Comparison of ENCODE assay signal across 9 mouse cellular contexts in genomic region chr5:90689426-90690128, GRCm38 (mm10). TPM values are rescaled to one million over a fixed set of nuclear protein-coding genes. Genes with fewer than 3 reads are reported as not detected.
DNase-seq lines count a peak whose midpoint lies in the region; ATAC-seq and TF ChIP-seq lines count a peak whose summit lies in the region.
"Had no signal": no experiment of that assay in that cellular context is flagged by ENCODE, and none has a peak within 500 bp of the region (broad histone marks: within the 10 kb centered on the region; RNA-seq: fewer than 3 reads in every experiment).

No protein-coding gene starts in this region.

- no peaks in the 10 kb centered on the region for H3K36me3 ChIP-seq in heart, adult 2 months (ENCODE audit: control insufficient read depth, insufficient read depth, low read length)
- H3K36me3 ChIP-seq in lung, embryonic 14.5 days (ENCODE audit: insufficient read depth): no peaks in the 10 kb centered on the region

- no peak overlapping the region for H3K4me3 ChIP-seq in heart, adult 2 months
- no peak overlapping the region for H3K4me3 ChIP-seq in lung, embryonic 14.5 days (ENCODE audit: low read depth, low read length)

- ATAC-seq in lung, embryonic 14.5 days (ENCODE audit: insufficient read depth): peak; percentile 17; the same call in 1 of the 2 replicates

- no peaks in the 10 kb centered on the region for H3K9me3 ChIP-seq in lung, embryonic 14.5 days (ENCODE audit: low read depth, low read length)

- H3K27ac ChIP-seq in heart, adult 2 months: no peak overlapping the region
- H3K27ac ChIP-seq in lung, embryonic 14.5 days (ENCODE audit: low read depth): no peak overlapping the region

- TF ChIP-seq EP300 in heart, adult 2 months (IDR thresholded peaks at IDR 0.05; ENCODE audit: insufficient read depth, low read depth, low read length): no peak

- TF ChIP-seq CTCF in heart, adult 2 months (IDR thresholded peaks at IDR 0.05): no peak
- no peak for TF ChIP-seq CTCF in lung, embryonic 14.5 days (IDR thresholded peaks at IDR 0.05; ENCODE audit: low read depth)

- DNase-seq in heart, adult 2 months: peak; percentile 22 to 23
- DNase-seq in heart, postnatal 4 days: no peak
- DNase-seq in gonadal fat pad, adult 2 months (ENCODE audit: low read depth): peak; percentile 36
- peak; percentile 44 for DNase-seq in lung, embryonic 14.5 days
- DNase-seq in skeletal muscle tissue, adult 2 months (ENCODE audit: low read depth, low spot score): peak; percentile 16
- DNase-seq in cerebellum, adult 11-12 months: no peak
- no peak for DNase-seq in left cerebral cortex, postnatal 10 days (ENCODE audit: extremely low spot score in 1 of 2, low spot score in 2 of 2)
- DNase-seq in left cerebral cortex, adult 11 months (ENCODE audit: low spot score): no peak
- DNase-seq: kidney, adult 18-20 months had no signal

- no peaks in the 10 kb centered on the region for H3K79me2 ChIP-seq in heart, adult 2 months (replicated peaks; ENCODE audit: control insufficient read depth, insufficient read depth, low read length)

- no peaks in the 10 kb centered on the region for H3K27me3 ChIP-seq in heart, adult 2 months (ENCODE audit: control insufficient read depth, insufficient read depth, low read length)
- no peaks in the 10 kb centered on the region for H3K27me3 ChIP-seq in lung, embryonic 14.5 days (ENCODE audit: insufficient read depth, low read length)

- TF ChIP-seq POLR2A in heart, adult 2 months (IDR thresholded peaks at IDR 0.05; ENCODE audit: insufficient read depth, low read depth, low read length): no peak

- H3K4me2 ChIP-seq in lung, embryonic 14.5 days: no peak overlapping the region

- 55% methylated on average over 8 of the region's 8 CpGs for WGBS in heart, adult 2 months
- WGBS in lung, embryonic 14.5 days: 66% methylated on average over 8 of the region's 8 CpGs

- no peak overlapping the region for H3K9ac ChIP-seq in heart, adult 2 months (ENCODE audit: low read depth, low read length)
- no peak overlapping the region for H3K9ac ChIP-seq in lung, embryonic 14.5 days

- H3K4me1 ChIP-seq in heart, adult 2 months (ENCODE audit: control insufficient read depth, insufficient read depth, low read length): peaks cover 2% of the 10 kb centered on the region
- 0 out of 2 replicates have a peak, but pooled peaks cover 4% of the 10 kb centered on the region for H3K4me1 ChIP-seq in lung, embryonic 14.5 days (ENCODE audit: insufficient read depth)

- intact Hi-C loops in heart, adult 2 months (cut with DNase I): no loop called here
- intact Hi-C loops in left cerebral cortex, postnatal 10 days (cut with DNase I): no loop called here

RNA-seq across cellular contexts. Expression of gene Rassf6, which starts 49.1 kb away (rescaled TPM):
- total RNA-seq in heart, adult 2 months (2021): not detected
- 0.27 TPM in 1 of 2 replicates, not detected in the other for polyA plus RNA-seq in heart, adult 2 months (2012; rRNA removed)
- total RNA-seq in heart, postnatal 4 days (2021): under 1 TPM; 0.17 to 0.23 TPM
- polyA plus RNA-seq in gonadal fat pad, adult 2 months (2012; rRNA removed): 1.5 and 1.7 TPM in 2 replicates
- polyA plus RNA-seq in lung, embryonic 14.5 days (2014; fragmentation: Nextera tagmentation; extraction: Ambion mirVana): 2.5 and 2.9 TPM in 2 replicates
- 1 to 10 TPM in 1 of 2 experiments, under 1 TPM in 1; 0.81 to 1.9 TPM for total RNA-seq in left cerebral cortex, postnatal 10 days (2021)

Comparison
In these comparisons a context has a peak if more than half of its experiments do, and no peak if none do; other contexts are left out.
1. DNase-seq: peak in heart, adult 2 months (2 of 2), gonadal fat pad, adult 2 months (single experiment), lung, embryonic 14.5 days (single experiment) and skeletal muscle tissue, adult 2 months (single experiment); none in heart, postnatal 4 days (single experiment), cerebellum, adult 11-12 months (single experiment), left cerebral cortex, postnatal 10 days (0 of 2) and left cerebral cortex, adult 11 months (single experiment).